Comparison of ENCODE assay signal across 7 mouse cellular contexts in the genomic region with DNA sequence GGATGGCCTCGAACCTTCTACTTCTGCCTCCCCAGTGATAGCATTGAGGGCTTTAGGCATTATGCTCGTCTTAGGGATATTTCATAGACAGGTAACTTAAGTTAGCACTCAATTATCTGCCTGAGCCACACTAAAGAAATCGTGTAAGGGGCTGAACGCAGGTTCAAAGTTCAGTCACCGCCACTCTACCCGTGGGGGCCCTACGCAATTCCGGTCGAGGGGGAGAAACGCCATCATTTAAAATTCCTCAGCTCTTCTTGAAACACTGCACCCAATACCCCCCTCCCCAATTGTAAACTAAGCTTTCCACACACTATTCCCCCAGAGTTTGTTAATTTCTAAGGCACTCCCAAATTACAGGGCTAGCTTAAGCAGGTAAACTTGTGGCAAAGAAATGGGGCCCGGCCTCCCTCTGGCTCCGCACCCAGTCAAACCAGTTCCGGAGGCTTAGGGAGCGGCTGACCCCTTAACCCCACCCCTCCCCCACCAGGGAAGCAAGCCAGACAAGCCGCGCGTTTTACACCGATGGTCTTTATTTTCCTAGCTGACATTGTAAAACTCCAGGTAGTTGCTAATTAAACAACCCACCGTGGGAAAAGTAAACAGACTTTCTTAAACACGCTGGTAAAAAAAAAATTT. TPM values are rescaled to one million over a fixed set of nuclear protein-coding genes. Genes with fewer than 3 reads are reported as not detected.
DNase-seq lines count a peak whose midpoint lies in the region; ATAC-seq and TF ChIP-seq lines count a peak whose summit lies in the region.

No protein-coding gene starts in this region.

- H3K4me3 ChIP-seq in MEL (ENCODE audit: control insufficient read depth in 1 of 2, insufficient read depth in 1 of 2, low read depth in 2 of 2, low read length in 2 of 2): peak overlapping the region; percentile 67 to 93
- H3K4me3 ChIP-seq in bone marrow macrophage, adult 2 months (ENCODE audit: insufficient read depth, low read length): peak overlapping the region; percentile 87
- peak overlapping the region; percentile 97 for H3K4me3 ChIP-seq in lung, postnatal 0 days (ENCODE audit: low read depth, low read length)

- ATAC-seq in lung, postnatal 0 days: peak; percentile 10
- no peak for ATAC-seq in granulocyte monocyte progenitor cell, adult 5-6 weeks (replicated peaks; ENCODE audit: poor library complexity, severe bottlenecking)

- no peak for TF ChIP-seq RAD21 in MEL (IDR thresholded peaks at IDR 0.05; ENCODE audit: low read depth, low read length)

- peaks cover 45% of the 10 kb centered on the region for H3K79me2 ChIP-seq in MEL (ENCODE audit: control insufficient read depth, insufficient read depth, low read length, poor library complexity)

- no peak for TF ChIP-seq EP300 in MEL (IDR thresholded peaks at IDR 0.05; ENCODE audit: low read depth in 1 of 2, low read length in 2 of 2)
- no peak; the same call in 1 of the 2 replicates for TF ChIP-seq EP300 in lung, postnatal 0 days (IDR thresholded peaks at IDR 0.05)

- TF ChIP-seq CTCF in MEL (IDR thresholded peaks at IDR 0.05 in 2 of 3, conservative IDR thresholded peaks at IDR 0.05 in 1 of 3; ENCODE audit: control insufficient read depth in 1 of 3, insufficient read depth in 1 of 3, low read depth in 2 of 3, low read length in 3 of 3, poor library complexity in 1 of 3, severe bottlenecking in 1 of 3): no peak
- TF ChIP-seq CTCF in bone marrow macrophage, adult 2 months (IDR thresholded peaks at IDR 0.05; ENCODE audit: low read depth, low read length): no peak
- no peak for TF ChIP-seq CTCF in lung, postnatal 0 days (IDR thresholded peaks at IDR 0.05)

- peak overlapping the region; percentile 79 for H3K4me2 ChIP-seq in lung, postnatal 0 days (replicated peaks; ENCODE audit: low read depth, low read length)

- WGBS in lung, postnatal 0 days: 2% methylated on average over 20 of the region's 20 CpGs

- peaks cover 5 to 32% of the 10 kb centered on the region in 2 experiments for H3K4me1 ChIP-seq in MEL (ENCODE audit: control insufficient read depth in 1 of 2, insufficient read depth in 2 of 2, low read length in 2 of 2)
- peaks cover 24% of the 10 kb centered on the region for H3K4me1 ChIP-seq in bone marrow macrophage, adult 2 months (ENCODE audit: control insufficient read depth, insufficient read depth, low read length)
- H3K4me1 ChIP-seq in lung, postnatal 0 days (ENCODE audit: insufficient read depth, low read depth, low read length): peaks cover 32% of the 10 kb centered on the region

- DNase-seq in MEL (ENCODE audit: low read depth, low spot score): no peak
- DNase-seq in heart, adult 9 months (ENCODE audit: low spot score in 2 of 2): peak; percentile 53 to 55
- peak; percentile 73 for DNase-seq in kidney, adult 9 months
- DNase-seq in lung, postnatal 0 days (ENCODE audit: low spot score): peak; percentile 87
- DNase-seq in spleen, postnatal 4 days (ENCODE audit: low spot score in 2 of 2): peak; percentile 50 to 80

- H3K27ac ChIP-seq in MEL (ENCODE audit: control insufficient read depth, low read depth, low read length): peak overlapping the region; percentile 40; the same call in 1 of the 2 replicates
- H3K27ac ChIP-seq in bone marrow macrophage, adult 2 months (ENCODE audit: insufficient read depth, low read depth, low read length): peak overlapping the region; percentile 79
- H3K27ac ChIP-seq in lung, postnatal 0 days (ENCODE audit: low read length): peak overlapping the region; percentile 99

- TF ChIP-seq POLR2A in MEL (IDR thresholded peaks at IDR 0.05; ENCODE audit: control insufficient read depth in 1 of 2, insufficient read depth in 1 of 2, low read depth in 1 of 2, low read length in 2 of 2, poor library complexity in 1 of 2): no peak; a peak in 1 of 4 replicates
- TF ChIP-seq POLR2A in bone marrow macrophage, adult 2 months (IDR thresholded peaks at IDR 0.05; ENCODE audit: borderline replicate concordance, low read depth, low read length): no peak

- no peaks in the 10 kb centered on the region for H3K27me3 ChIP-seq in MEL (ENCODE audit: control insufficient read depth in 1 of 2, insufficient read depth in 2 of 2, low read length in 2 of 2)
- H3K27me3 ChIP-seq in lung, postnatal 0 days (replicated peaks; ENCODE audit: insufficient read depth, low read length): no peaks in the 10 kb centered on the region

- H3K36me3 ChIP-seq in MEL (ENCODE audit: control insufficient read depth in 1 of 2, insufficient read depth in 2 of 2, low read length in 2 of 2): peaks cover 0 to 23% of the 10 kb centered on the region in 2 experiments; a peak in 2 of 4 replicates
- H3K36me3 ChIP-seq in lung, postnatal 0 days (ENCODE audit: insufficient read depth, low read length): no peaks in the 10 kb centered on the region

- H3K9ac ChIP-seq in MEL (ENCODE audit: control insufficient read depth, low read depth, low read length, poor library complexity, severe bottlenecking): peak overlapping the region; percentile 88
- peak overlapping the region; percentile 99 for H3K9ac ChIP-seq in lung, postnatal 0 days (replicated peaks; ENCODE audit: low read depth)

- no peaks in the 10 kb centered on the region for H3K9me3 ChIP-seq in MEL (replicated peaks; ENCODE audit: insufficient read depth, low read length)
- H3K9me3 ChIP-seq in lung, postnatal 0 days (ENCODE audit: low read length): no peaks in the 10 kb centered on the region

TF ChIP-seq in MEL, 35 proteins besides CTCF, POLR2A, EP300 and RAD21:
- TF ChIP-seq HCFC1 (IDR thresholded peaks at IDR 0.05; ENCODE audit: low read depth, low read length) (0 out of 2 replicates have a peak, but pooled peaks have one; percentile 25), ZMIZ1 (IDR thresholded peaks at IDR 0.05; ENCODE audit: low read depth, low read length) (0 out of 2 replicates have a peak, but pooled peaks have one; percentile 21), POLR2AphosphoS2 (IDR thresholded peaks at IDR 0.05; ENCODE audit: low read length) (0 out of 2 replicates have a peak, but pooled peaks have one; percentile 4), TAL1 (IDR thresholded peaks at IDR 0.05; ENCODE audit: low read length) (no peak), SIN3A (IDR thresholded peaks at IDR 0.05; ENCODE audit: low read length) (0 out of 2 replicates have a peak, but pooled peaks have one; percentile 11), MAFK (IDR thresholded peaks at IDR 0.05; ENCODE audit: borderline replicate concordance, low read depth, low read length) (0 out of 2 replicates have a peak, but pooled peaks have one; percentile 13), RCOR1 (IDR thresholded peaks at IDR 0.05; ENCODE audit: low read depth, low read length) (no peak), ELF1 (IDR thresholded peaks at IDR 0.05; ENCODE audit: low read depth, low read length) (no peak), KAT2A (conservative IDR thresholded peaks at IDR 0.05; ENCODE audit: low read depth, low read length) (no peak), CHD1 (IDR thresholded peaks at IDR 0.05; ENCODE audit: low read depth, low read length) (no peak; the same call in 1 of the 2 replicates)

RNA-seq across cellular contexts. Expression of gene Ier2, which starts 1.7 kb away (rescaled TPM):
- total RNA-seq in MEL (2012; rRNA removed): 22.5 and 24.4 TPM in 2 replicates
- polyA plus RNA-seq in MEL (2012; ENCODE audit: insufficient read depth in 1 of 2, insufficient read length in 2 of 2, low read depth in 1 of 2, low replicate concordance in 2 of 2, missing spikeins in 1 of 2): 100 to 1,000 TPM in 1 of 2 experiments, 10 to 100 TPM in 1; 37.7 to 258 TPM
- 23.3 and 24.7 TPM in 2 replicates for polyA plus RNA-seq in bone marrow macrophage, adult 2 months (2012; ENCODE audit: insufficient read depth, insufficient read length, missing spikeins)
- 113 and 140 TPM in 2 replicates for polyA plus RNA-seq in lung, postnatal 0 days (2015; fragmentation: Nextera tagmentation; extraction: Ambion mirVana)
- total RNA-seq in granulocyte monocyte progenitor cell, adult 5-6 weeks (2014; fragmentation: Nextera tagmentation): 33.3 and 44.1 TPM in 2 replicates
- 40.7 and 47.6 TPM in 2 replicates for total RNA-seq in granulocyte monocyte progenitor cell, adult 5-6 weeks (2017)

RNA-seq across cellular contexts. Expression of gene Trmt1, which starts 25.2 kb away (rescaled TPM):
- 154 and 183 TPM in 2 replicates for total RNA-seq in MEL (2012; rRNA removed)
- polyA plus RNA-seq in MEL (2012; ENCODE audit: insufficient read depth in 1 of 2, insufficient read length in 2 of 2, low read depth in 1 of 2, low replicate concordance in 2 of 2, missing spikeins in 1 of 2): 100 to 1,000 TPM in 1 of 2 experiments, not detected in 1; 221 TPM
- polyA plus RNA-seq in bone marrow macrophage, adult 2 months (2012; ENCODE audit: insufficient read depth, insufficient read length, missing spikeins): 46.8 and 58.4 TPM in 2 replicates
- 38.4 and 43.4 TPM in 2 replicates for polyA plus RNA-seq in lung, postnatal 0 days (2015; fragmentation: Nextera tagmentation; extraction: Ambion mirVana)
- total RNA-seq in granulocyte monocyte progenitor cell, adult 5-6 weeks (2014; fragmentation: Nextera tagmentation): 76.9 and 123 TPM in 2 replicates
- 73.8 and 95.9 TPM in 2 replicates for total RNA-seq in granulocyte monocyte progenitor cell, adult 5-6 weeks (2017)

RNA-seq across cellular contexts. Expression of gene Nacc1, which starts 26.7 kb away (rescaled TPM):
- 42.5 and 45.3 TPM in 2 replicates for total RNA-seq in MEL (2012; rRNA removed)
- polyA plus RNA-seq in MEL (2012; ENCODE audit: insufficient read depth in 1 of 2, insufficient read length in 2 of 2, low read depth in 1 of 2, low replicate concordance in 2 of 2, missing spikeins in 1 of 2): 100 to 1,000 TPM in 1 of 2 experiments, not detected in 1; 106 TPM
- 30.8 and 35.2 TPM in 2 replicates for polyA plus RNA-seq in bone marrow macrophage, adult 2 months (2012; ENCODE audit: insufficient read depth, insufficient read length, missing spikeins)
- polyA plus RNA-seq in lung, postnatal 0 days (2015; fragmentation: Nextera tagmentation; extraction: Ambion mirVana): 7.1 and 7.4 TPM in 2 replicates
- total RNA-seq in granulocyte monocyte progenitor cell, adult 5-6 weeks (2014; fragmentation: Nextera tagmentation): 92.9 and 98.1 TPM in 2 replicates
- total RNA-seq in granulocyte monocyte progenitor cell, adult 5-6 weeks (2017): 46.5 and 59.2 TPM in 2 replicates

RNA-seq across cellular contexts. Expression of gene Lyl1, which starts 40.3 kb away (rescaled TPM):
- 75.5 and 88.7 TPM in 2 replicates for total RNA-seq in MEL (2012; rRNA removed)
- 100 to 1,000 TPM; 136 to 149 TPM for polyA plus RNA-seq in MEL (2012; ENCODE audit: insufficient read depth in 1 of 2, insufficient read length in 2 of 2, low read depth in 1 of 2, low replicate concordance in 2 of 2, missing spikeins in 1 of 2)
- 91.9 and 102 TPM in 2 replicates for polyA plus RNA-seq in bone marrow macrophage, adult 2 months (2012; ENCODE audit: insufficient read depth, insufficient read length, missing spikeins)
- polyA plus RNA-seq in lung, postnatal 0 days (2015; fragmentation: Nextera tagmentation; extraction: Ambion mirVana): 11.6 and 13.9 TPM in 2 replicates
- total RNA-seq in granulocyte monocyte progenitor cell, adult 5-6 weeks (2014; fragmentation: Nextera tagmentation): 82.1 and 133 TPM in 2 replicates
- 65.9 and 73.3 TPM in 2 replicates for total RNA-seq in granulocyte monocyte progenitor cell, adult 5-6 weeks (2017)

Comparison
In these comparisons a context has a peak if more than half of its experiments do, and no peak if none do; other contexts are left out.
1. H3K27ac ChIP-seq: peak in every context shown above with its lines; median percentile 99 in lung, postnatal 0 days; 79 in bone marrow macrophage, adult 2 months; 40 in MEL.